Mouse (Mus musculus): Measurements from ENCODE around the gene Zswim8. TPM values are rescaled to one million over a fixed set of nuclear protein-coding genes. Genes with fewer than 3 reads are reported as not detected.
A peak's percentile ranks its signal among the peaks of the same experiment; 100 is the strongest.

Zswim8 gene
- polyA plus RNA-seq, 1 experiment: 177 TPM

DNA sequence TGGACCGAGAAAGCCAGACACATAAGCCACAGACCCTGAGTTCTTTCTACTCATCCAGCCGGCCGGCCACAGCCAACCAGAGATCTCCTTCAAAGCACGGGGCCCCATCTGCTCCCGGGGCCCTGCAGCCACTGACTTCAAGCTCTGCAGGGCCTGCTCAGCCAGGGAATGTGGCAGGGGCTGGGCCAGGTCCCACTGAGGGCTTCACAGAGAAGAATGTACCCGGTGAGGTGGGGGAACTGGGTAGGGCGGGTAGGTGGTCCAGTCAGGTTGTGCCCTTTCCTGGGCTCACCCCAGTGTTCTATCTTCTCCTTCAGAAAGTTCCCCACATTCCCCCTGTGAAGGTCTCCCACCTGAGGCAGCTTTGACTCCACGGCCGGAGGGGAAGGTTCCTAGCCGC, 11.1 kb downstream of the Zswim8 start:
- Histone ChIP-seq H3K27ac (ENCODE audit: insufficient read depth, low read length) (no peak overlapping the region), H3K4me1 (ENCODE audit: control insufficient read depth, insufficient read depth, insufficient read length) (no peaks in the 10 kb centered on the region), H3K36me3 (ENCODE audit: control insufficient read depth, insufficient read depth, low read length) (peaks cover 65% of the 10 kb centered on the region), H3K4me3 (ENCODE audit: extremely low read depth, insufficient read depth, insufficient read length) (no peak overlapping the region), H3K27me3 (ENCODE audit: control insufficient read depth, insufficient read depth, low read length) (no peaks in the 10 kb centered on the region)
- no peak for DNase-seq (ENCODE audit: low read depth in 1 of 2, low spot score in 2 of 2)
- 95% methylated on average over 10 of the region's 10 CpGs for WGBS
- no peak for TF ChIP-seq POLR2A (IDR thresholded peaks at IDR 0.05; ENCODE audit: low read depth, low read length)
- TF ChIP-seq CTCF (IDR thresholded peaks at IDR 0.05; ENCODE audit: extremely low read depth, insufficient read depth, insufficient read length, insufficient replicate concordance): no peak

DNA sequence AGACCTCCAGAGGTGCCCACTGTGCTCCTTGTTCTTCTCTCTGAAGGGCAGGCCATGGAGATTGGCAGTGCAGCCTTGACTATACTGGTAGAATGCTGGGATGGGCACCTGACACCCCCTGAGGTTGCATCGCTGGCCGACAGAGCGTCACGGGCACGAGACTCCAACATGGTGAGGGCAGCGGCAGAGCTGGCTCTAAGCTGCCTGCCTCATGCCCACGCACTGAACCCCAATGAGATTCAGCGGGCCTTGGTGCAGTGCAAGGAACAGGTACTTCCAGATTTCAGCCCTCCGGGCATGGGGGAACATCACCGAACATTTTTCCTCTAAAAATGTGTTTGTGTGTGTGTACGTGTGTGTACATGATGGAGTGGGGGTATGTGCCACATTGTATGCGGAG, 12.4 kb downstream of the Zswim8 start:
- Histone ChIP-seq H3K27me3 (ENCODE audit: control insufficient read depth, insufficient read depth, low read length) (no peaks in the 10 kb centered on the region), H3K27ac (ENCODE audit: insufficient read depth, low read length) (no peak overlapping the region), H3K4me3 (ENCODE audit: extremely low read depth, insufficient read depth, insufficient read length) (no peak overlapping the region), H3K36me3 (ENCODE audit: control insufficient read depth, insufficient read depth, low read length) (peaks cover 53% of the 10 kb centered on the region), H3K4me1 (ENCODE audit: control insufficient read depth, insufficient read depth, insufficient read length) (no peaks in the 10 kb centered on the region)
- no peak for DNase-seq (ENCODE audit: low read depth in 1 of 2, low spot score in 2 of 2)
- TF ChIP-seq CTCF (IDR thresholded peaks at IDR 0.05; ENCODE audit: extremely low read depth, insufficient read depth, insufficient read length, insufficient replicate concordance) (no peak), POLR2A (IDR thresholded peaks at IDR 0.05; ENCODE audit: low read depth, low read length) (no peak)
- WGBS: 95% methylated on average over 12 of the region's 12 CpGs

DNA sequence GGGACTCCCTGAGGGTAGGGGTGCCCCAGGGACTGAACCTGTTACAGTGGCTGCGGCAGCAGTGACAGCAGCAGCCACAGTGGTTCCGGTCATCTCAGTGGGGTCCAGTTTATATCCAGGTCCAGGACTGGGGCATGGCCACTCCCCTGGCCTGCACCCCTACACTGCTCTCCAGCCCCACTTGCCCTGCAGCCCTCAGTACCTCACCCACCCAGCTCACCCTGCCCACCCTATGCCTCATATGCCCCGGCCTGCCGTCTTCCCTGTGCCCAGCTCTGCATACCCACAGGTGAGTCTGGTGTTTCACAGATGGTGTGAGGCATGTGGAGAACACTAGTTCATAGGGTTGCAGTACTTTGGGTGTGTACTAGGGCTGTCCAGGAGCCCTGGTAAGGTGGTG, 14.0 kb downstream of the Zswim8 start:
- no peak overlapping the region for H3K27ac ChIP-seq (ENCODE audit: insufficient read depth, low read length)
- WGBS: 93% methylated on average over 4 of the region's 4 CpGs
- peaks cover 51% of the 10 kb centered on the region for H3K36me3 ChIP-seq (ENCODE audit: control insufficient read depth, insufficient read depth, low read length)
- no peak overlapping the region for H3K4me3 ChIP-seq (ENCODE audit: extremely low read depth, insufficient read depth, insufficient read length)
- no peaks in the 10 kb centered on the region for H3K27me3 ChIP-seq (ENCODE audit: control insufficient read depth, insufficient read depth, low read length)
- no peak for DNase-seq (ENCODE audit: low read depth in 1 of 2, low spot score in 2 of 2)
- no peaks in the 10 kb centered on the region for H3K4me1 ChIP-seq (ENCODE audit: control insufficient read depth, insufficient read depth, insufficient read length)
- TF ChIP-seq POLR2A (IDR thresholded peaks at IDR 0.05; ENCODE audit: low read depth, low read length): no peak
- TF ChIP-seq CTCF (IDR thresholded peaks at IDR 0.05; ENCODE audit: extremely low read depth, insufficient read depth, insufficient read length, insufficient replicate concordance): no peak

DNA sequence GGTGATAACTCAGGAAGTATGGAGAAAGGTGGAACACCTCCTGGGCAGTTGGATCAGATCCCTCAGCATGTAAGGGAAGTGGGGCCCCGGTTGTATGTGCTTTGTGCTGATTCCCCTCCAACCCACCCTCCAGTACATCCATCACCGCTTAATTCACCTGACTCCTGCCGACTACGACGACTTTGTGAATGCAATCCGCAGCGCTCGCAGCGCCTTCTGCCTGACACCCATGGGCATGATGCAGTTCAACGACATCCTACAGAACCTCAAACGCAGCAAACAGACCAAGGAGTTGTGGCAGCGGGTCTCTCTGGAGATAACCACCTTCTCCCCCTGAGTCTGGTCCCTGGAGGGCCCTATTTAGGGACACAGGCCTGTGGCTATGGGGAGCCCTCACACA, 15.7 kb downstream of the Zswim8 start:
- Histone ChIP-seq H3K36me3 (ENCODE audit: control insufficient read depth, insufficient read depth, low read length) (peaks cover 57% of the 10 kb centered on the region), H3K4me3 (ENCODE audit: extremely low read depth, insufficient read depth, insufficient read length) (no peak overlapping the region), H3K4me1 (ENCODE audit: control insufficient read depth, insufficient read depth, insufficient read length) (no peaks in the 10 kb centered on the region), H3K27ac (ENCODE audit: insufficient read depth, low read length) (no peak overlapping the region), H3K27me3 (ENCODE audit: control insufficient read depth, insufficient read depth, low read length) (no peaks in the 10 kb centered on the region)
- no peak for TF ChIP-seq CTCF (IDR thresholded peaks at IDR 0.05; ENCODE audit: extremely low read depth, insufficient read depth, insufficient read length, insufficient replicate concordance)
- no peak for TF ChIP-seq POLR2A (IDR thresholded peaks at IDR 0.05; ENCODE audit: low read depth, low read length)
- WGBS: 96% methylated on average over 12 of the region's 12 CpGs
- no peak for DNase-seq (ENCODE audit: low read depth in 1 of 2, low spot score in 2 of 2)

DNA sequence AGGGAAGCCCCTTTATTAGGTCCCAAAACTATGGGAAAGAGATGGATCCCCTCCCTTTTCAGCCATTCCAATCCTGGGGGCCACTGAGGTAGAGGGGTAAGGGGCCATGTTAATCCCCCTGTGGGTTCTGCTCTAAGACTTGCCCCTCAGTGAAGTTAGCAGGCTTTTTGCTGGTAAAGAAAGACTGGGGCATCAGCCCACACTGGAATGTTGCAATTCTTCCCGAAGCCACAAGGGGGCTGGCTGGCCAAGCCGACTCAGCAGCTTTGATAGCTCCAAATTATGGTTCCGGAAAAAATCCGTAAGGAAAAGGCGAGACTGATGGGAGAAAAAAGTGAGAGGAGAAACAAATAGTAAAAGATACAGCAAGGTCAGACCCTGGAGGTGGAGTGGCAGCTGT, 16.7 kb downstream of the Zswim8 start:
- TF ChIP-seq POLR2A (IDR thresholded peaks at IDR 0.05; ENCODE audit: low read depth, low read length) (no peak), CTCF (IDR thresholded peaks at IDR 0.05; ENCODE audit: extremely low read depth, insufficient read depth, insufficient read length, insufficient replicate concordance) (peak; percentile 77; the same call in 1 of the 2 replicates)
- 31% methylated on average over 5 of the region's 5 CpGs for WGBS

DNA sequence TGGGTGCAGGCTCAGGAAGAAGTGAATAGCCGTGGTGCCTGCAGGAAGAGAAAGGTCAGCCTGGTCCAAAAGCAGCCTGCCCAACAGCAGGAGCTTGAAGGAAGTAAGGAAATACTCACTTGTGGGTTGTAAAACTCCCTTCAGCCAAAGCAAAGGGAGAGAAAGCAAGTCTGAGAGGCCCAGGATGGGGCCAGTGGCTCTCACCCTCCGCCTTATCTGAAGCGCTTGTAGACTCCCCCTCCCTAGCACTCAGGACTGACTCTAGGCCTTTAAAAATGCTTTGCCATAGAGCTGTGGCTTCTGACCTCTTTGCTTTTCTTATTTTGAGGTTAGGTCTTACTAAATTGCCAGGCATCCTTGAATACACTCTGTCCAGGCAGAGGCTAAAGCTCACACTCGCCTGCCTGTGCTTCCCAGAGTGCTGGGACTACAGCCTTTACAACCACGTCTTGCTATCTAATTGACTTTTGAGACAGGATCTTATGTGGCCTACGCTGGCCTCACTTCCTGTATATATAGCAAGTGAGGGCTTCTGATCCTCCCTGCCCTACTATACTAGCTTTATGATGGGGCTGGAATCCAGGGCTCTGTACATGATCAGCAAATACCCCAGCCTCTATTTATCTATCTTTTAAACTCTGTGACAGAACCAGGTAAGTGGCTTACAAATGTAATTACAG, 18.4 kb downstream of the Zswim8 start:
- peaks cover 51% of the 10 kb centered on the region for H3K36me3 ChIP-seq (ENCODE audit: control insufficient read depth, insufficient read depth, low read length)
- TF ChIP-seq POLR2A (IDR thresholded peaks at IDR 0.05; ENCODE audit: low read depth, low read length) (no peak), CTCF (IDR thresholded peaks at IDR 0.05; ENCODE audit: extremely low read depth, insufficient read depth, insufficient read length, insufficient replicate concordance) (no peak)
- H3K27me3 ChIP-seq (ENCODE audit: control insufficient read depth, insufficient read depth, low read length): no peaks in the 10 kb centered on the region
- no peak overlapping the region for H3K27ac ChIP-seq (ENCODE audit: insufficient read depth, low read length)
- no peak overlapping the region for H3K4me3 ChIP-seq (ENCODE audit: extremely low read depth, insufficient read depth, insufficient read length)
- no peak for DNase-seq (ENCODE audit: low read depth in 1 of 2, low spot score in 2 of 2)
- 74% methylated on average over 6 of the region's 6 CpGs for WGBS
- H3K4me1 ChIP-seq (ENCODE audit: control insufficient read depth, insufficient read depth, insufficient read length): no peaks in the 10 kb centered on the region

More for the DNA sequence above, 16.7 kb downstream of the Zswim8 start:
- Histone ChIP-seq H3K36me3 (ENCODE audit: control insufficient read depth, insufficient read depth, low read length) (peaks cover 52% of the 10 kb centered on the region), H3K27me3 (ENCODE audit: control insufficient read depth, insufficient read depth, low read length) (no peaks in the 10 kb centered on the region), H3K4me3 (ENCODE audit: extremely low read depth, insufficient read depth, insufficient read length) (no peak overlapping the region), H3K27ac (ENCODE audit: insufficient read depth, low read length) (no peak overlapping the region), H3K4me1 (ENCODE audit: control insufficient read depth, insufficient read depth, insufficient read length) (no peaks in the 10 kb centered on the region)
- DNase-seq (ENCODE audit: low read depth in 1 of 2, low spot score in 2 of 2): peak in 1 of 2 experiments; percentile 33

DNA sequence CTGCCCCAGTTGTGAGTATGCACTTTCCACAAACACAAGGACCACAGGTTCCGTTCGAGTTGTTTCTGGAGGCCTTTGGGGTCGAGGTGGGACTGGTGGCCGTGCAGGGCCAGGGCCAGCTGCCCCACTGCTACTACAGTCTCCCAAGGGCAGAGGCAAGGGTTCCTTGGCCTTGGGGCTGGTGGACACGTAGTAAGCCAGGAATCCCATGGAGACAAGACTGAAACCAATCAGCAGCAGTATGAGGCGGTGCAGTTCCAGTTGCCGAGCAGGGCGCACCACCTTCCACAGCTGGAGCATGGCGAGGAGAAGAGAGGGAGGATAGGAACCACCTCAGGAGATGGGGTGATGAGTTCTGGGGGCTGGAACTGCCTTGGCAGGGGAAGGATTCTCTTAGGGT, 22.5 kb downstream of the Zswim8 start:
- Histone ChIP-seq H3K27me3 (ENCODE audit: control insufficient read depth, insufficient read depth, low read length) (no peaks in the 10 kb centered on the region), H3K36me3 (ENCODE audit: control insufficient read depth, insufficient read depth, low read length) (peaks cover 31% of the 10 kb centered on the region), H3K4me1 (ENCODE audit: control insufficient read depth, insufficient read depth, insufficient read length) (peaks cover 3% of the 10 kb centered on the region; the same call in 1 of the 2 replicates), H3K4me3 (ENCODE audit: extremely low read depth, insufficient read depth, insufficient read length) (no peak overlapping the region), H3K27ac (ENCODE audit: insufficient read depth, low read length) (no peak overlapping the region)
- DNase-seq (ENCODE audit: low read depth in 1 of 2, low spot score in 2 of 2): no peak
- 92% methylated on average over 9 of the region's 9 CpGs for WGBS
- TF ChIP-seq CTCF (IDR thresholded peaks at IDR 0.05; ENCODE audit: extremely low read depth, insufficient read depth, insufficient read length, insufficient replicate concordance) (no peak), POLR2A (IDR thresholded peaks at IDR 0.05; ENCODE audit: low read depth, low read length) (no peak)

Measured in spleen, adult 2 months (tissue).